Mouse (Mus musculus): ENCODE data around the gene Ttc23. TPM values are rescaled to one million over a fixed set of nuclear protein-coding genes. Genes with fewer than 3 reads are reported as not detected.

Ttc23 gene
- polyA plus RNA-seq, 1 experiment from 2014 or later = 47.3 TPM

DNA sequence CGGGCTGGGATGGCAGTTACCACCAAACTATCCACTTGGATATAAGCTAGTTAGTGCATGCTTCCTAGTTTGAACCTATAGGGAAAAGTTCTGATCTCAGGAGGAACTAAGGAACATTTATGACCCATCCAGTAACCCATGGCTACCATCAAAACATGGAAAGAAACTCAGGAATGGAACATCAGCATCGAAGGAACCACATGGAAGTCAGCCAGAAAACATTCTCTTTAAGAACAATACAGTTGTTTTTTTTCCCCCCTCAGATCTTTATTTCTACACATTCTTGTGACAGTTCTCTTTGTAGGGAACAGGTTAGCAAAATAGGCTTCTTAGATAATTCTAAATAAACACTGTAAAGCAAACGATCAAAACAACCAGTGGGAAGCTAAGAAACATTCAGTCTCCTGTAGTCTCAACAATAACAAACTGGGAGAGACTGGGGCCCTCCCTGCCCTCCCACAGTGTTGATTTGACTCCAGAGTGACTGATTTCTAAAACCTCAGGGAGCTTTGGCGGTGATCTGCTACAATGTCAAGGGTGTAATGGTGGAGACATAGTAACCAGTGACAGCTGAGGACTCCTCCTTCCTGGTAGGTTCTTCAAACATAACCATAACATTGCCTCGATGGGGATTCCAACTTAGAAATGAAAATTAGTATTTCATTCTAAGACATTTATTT is 83.4 kb downstream of the Ttc23 start:
- Histone ChIP-seq H3K4me1 (peaks cover 4% of the 10 kb centered on the region; the same call in 1 of the 2 replicates), H3K4me3 (no peak overlapping the region), H3K36me3 (replicated peaks) (peaks cover 53% of the 10 kb centered on the region), H3K27me3 (replicated peaks; ENCODE audit: low read depth, poor library complexity, severe bottlenecking) (no peaks in the 10 kb centered on the region), H3K9me3 (no peaks in the 10 kb centered on the region), H3K27ac (replicated peaks) (no peak overlapping the region)
- WGBS = 75% methylated on average over 5 of the region's 5 CpGs
- no peak for DNase-seq (ENCODE audit: low spot score)

DNA sequence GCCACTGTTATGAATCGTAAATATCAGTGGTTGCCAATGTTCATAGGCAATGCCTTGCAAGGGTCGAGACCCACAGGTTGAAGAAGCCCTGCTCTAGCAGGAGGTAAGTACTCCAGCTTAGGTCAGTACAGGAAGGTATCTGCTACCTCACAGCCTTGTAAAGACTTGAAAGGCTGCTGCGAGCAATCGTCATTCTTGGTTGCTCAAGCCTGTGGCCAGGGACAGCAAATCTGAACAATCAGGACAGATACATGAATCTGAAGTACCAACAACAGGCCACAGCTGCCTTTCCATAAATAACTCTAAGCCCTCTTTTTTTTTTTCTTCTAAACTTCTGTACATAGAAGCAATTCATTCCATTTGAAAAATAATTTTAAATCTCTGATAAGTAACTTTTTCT is 85.1 kb downstream of the Ttc23 start:
- peaks cover 36% of the 10 kb centered on the region for H3K36me3 ChIP-seq (replicated peaks)
- no peak overlapping the region for H3K4me3 ChIP-seq
- H3K9me3 ChIP-seq = no peaks in the 10 kb centered on the region
- DNase-seq (ENCODE audit: low spot score) = no peak
- no peaks in the 10 kb centered on the region for H3K27me3 ChIP-seq (replicated peaks; ENCODE audit: low read depth, poor library complexity, severe bottlenecking)
- 85% methylated on average over 4 of the region's 4 CpGs for WGBS
- H3K4me1 ChIP-seq = peaks cover 10% of the 10 kb centered on the region
- H3K27ac ChIP-seq (replicated peaks) = no peak overlapping the region

DNA sequence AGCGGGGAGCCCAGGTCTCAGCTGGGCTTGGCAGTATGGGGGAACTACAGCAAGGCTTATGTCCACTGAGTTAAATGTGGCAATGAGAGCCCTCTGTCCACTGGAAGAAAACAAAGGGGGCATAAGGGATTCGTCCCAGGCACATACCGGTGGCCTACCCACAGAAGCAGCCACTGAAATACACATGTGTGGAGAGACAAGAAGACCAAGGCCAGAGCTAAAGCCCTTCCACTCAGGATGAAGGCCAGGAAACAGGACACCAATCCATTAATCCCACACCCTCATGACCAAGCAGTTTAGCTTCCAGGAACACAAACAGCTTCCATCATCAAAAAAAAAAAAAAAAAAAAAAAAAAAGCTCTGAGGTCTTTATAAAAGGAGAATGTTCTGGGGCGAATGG is 93.2 kb downstream of the Ttc23 start:
- H3K36me3 ChIP-seq (replicated peaks) = peaks cover 8% of the 10 kb centered on the region
- peaks cover 21% of the 10 kb centered on the region for H3K4me1 ChIP-seq
- no peak overlapping the region for H3K27ac ChIP-seq (replicated peaks)
- H3K9me3 ChIP-seq = no peaks in the 10 kb centered on the region
- H3K4me3 ChIP-seq = no peak overlapping the region
- WGBS = 87% methylated on average over 4 of the region's 4 CpGs
- H3K27me3 ChIP-seq (replicated peaks; ENCODE audit: low read depth, poor library complexity, severe bottlenecking) = no peaks in the 10 kb centered on the region
- DNase-seq (ENCODE audit: low spot score) = no peak

DNA sequence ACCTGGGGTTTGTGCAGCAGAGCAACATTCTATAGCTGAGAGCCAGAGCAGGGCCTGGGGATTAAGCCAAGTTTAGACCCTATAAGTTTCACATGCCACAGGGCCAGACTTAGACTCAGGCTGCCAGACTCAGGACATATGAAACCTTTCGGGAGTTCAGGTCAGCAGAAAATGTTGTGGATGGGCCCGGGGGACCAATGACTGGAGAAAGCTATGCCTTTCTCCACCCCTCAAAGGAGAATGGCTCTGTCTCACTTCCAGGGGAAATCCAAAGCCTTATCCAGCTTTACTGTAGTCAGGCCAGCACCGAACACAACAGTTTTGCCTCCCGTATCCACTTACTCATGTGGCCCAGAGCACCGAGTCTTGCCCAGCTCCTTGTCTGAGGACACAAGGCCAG is 93.6 kb downstream of the Ttc23 start:
- peaks cover 21% of the 10 kb centered on the region for H3K4me1 ChIP-seq
- H3K36me3 ChIP-seq (replicated peaks) = peaks cover 7% of the 10 kb centered on the region; the same call in 1 of the 2 replicates
- no peaks in the 10 kb centered on the region for H3K9me3 ChIP-seq
- 0 out of 2 replicates have a peak overlapping the region, but pooled peaks have one; percentile 37 for H3K27ac ChIP-seq (replicated peaks)
- DNase-seq (ENCODE audit: low spot score) = no peak
- H3K27me3 ChIP-seq (replicated peaks; ENCODE audit: low read depth, poor library complexity, severe bottlenecking) = no peaks in the 10 kb centered on the region
- WGBS = 83% methylated on average over 5 of the region's 5 CpGs
- no peak overlapping the region for H3K4me3 ChIP-seq

DNA sequence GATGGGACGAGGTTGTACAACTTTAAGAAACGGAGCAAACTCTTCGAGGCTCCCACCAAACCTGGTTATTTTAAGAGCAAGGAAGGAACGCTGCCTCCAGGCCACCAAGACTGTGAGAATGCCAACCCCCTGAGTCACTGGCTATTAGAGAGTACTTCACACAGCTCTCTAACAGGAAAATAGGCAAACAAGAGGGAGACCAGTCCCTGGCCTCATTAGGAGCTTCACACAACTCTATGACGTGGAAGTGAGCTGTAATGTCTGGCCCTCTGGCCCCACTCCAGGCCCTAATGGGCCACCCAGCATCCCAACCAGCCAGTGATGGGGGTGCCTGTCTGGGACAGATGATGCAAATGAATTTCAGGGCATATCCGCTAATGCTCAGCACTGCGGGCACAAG is 94.5 kb downstream of the Ttc23 start:
- Histone ChIP-seq H3K4me1 (peaks cover 16% of the 10 kb centered on the region), H3K4me3 (no peak overlapping the region), H3K36me3 (replicated peaks) (peaks cover 7% of the 10 kb centered on the region; the same call in 1 of the 2 replicates), H3K27me3 (replicated peaks; ENCODE audit: low read depth, poor library complexity, severe bottlenecking) (no peaks in the 10 kb centered on the region), H3K27ac (replicated peaks) (no peak overlapping the region), H3K9me3 (no peaks in the 10 kb centered on the region)
- no peak for DNase-seq (ENCODE audit: low spot score)
- WGBS = 81% methylated on average over 7 of the region's 7 CpGs

DNA sequence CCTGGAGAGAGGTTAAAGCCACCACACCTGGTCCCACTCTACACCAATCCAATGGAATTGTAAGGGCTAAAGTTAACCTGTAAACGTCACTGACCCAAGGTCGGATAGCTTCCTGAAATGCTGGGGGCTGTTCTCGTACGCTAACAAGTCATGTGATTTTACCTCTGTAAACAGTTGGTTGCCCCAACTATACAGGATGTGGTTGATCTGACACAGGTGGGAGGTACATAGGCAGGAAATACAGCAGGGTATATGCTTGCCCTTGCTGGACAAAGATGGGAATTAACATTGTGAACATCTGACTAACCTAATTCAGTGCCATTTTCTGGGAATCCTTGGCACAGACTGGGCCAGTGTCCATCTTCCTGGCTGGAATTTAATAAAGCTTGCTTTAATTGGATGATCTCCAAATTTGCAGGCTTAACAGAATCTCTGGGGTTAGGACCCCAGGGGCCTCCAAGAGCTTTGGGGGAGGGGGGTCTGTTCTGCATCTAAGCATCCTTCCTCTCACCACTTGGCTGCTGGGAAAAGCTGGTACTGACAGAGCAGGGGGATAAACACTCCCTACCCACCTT is 100.6 kb downstream of the Ttc23 start:
- Histone ChIP-seq H3K36me3 (replicated peaks) (peaks cover 7% of the 10 kb centered on the region; the same call in 1 of the 2 replicates), H3K4me3 (no peak overlapping the region), H3K27ac (replicated peaks) (no peak overlapping the region), H3K27me3 (replicated peaks; ENCODE audit: low read depth, poor library complexity, severe bottlenecking) (no peaks in the 10 kb centered on the region), H3K4me1 (peaks cover 21% of the 10 kb centered on the region), H3K9me3 (no peaks in the 10 kb centered on the region)
- WGBS = 84% methylated on average over 4 of the region's 4 CpGs
- no peak for DNase-seq (ENCODE audit: low spot score)

DNA sequence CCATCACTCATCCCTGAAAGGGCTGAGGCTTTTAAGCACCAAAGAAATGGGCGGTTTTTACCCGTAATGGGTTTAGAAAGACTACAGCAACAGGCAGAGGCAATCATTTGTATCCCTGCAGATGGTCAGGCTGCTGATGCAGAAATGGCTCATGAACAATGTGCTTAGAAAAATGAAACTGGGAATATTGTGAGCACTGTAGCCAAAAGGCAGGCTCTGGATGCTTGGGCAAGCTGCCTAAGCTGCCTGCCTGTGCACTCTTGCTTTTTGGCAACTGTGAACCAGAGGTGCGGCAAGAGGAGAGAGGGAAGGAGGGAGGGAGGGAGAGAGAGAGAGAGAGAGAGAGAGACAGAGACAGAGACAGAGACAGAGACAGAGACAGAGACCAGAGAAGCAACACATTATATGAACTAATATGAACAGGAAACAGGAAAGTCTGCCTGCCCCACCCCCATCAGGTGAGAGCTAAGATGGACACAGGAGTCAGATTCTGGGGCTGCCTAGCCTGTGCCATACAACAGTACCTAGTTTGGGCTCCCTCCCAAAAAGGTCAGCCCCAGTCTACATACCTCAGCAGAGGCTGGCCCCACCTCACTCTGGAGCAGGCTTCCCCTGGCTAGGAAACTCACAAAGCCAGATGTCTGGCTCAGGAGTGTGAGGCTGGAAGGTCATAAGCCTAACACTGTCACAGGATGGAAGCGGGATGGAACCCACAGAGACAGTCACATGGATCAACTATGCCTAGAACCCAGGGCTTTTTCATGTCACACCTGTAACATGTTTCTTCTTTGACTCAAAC is 102.4 kb downstream of the Ttc23 start:
- DNase-seq (ENCODE audit: low spot score) = no peak
- H3K27me3 ChIP-seq (replicated peaks; ENCODE audit: low read depth, poor library complexity, severe bottlenecking) = no peaks in the 10 kb centered on the region
- peaks cover 5% of the 10 kb centered on the region; the same call in 1 of the 2 replicates for H3K36me3 ChIP-seq (replicated peaks)
- H3K27ac ChIP-seq (replicated peaks) = no peak overlapping the region; the same call in 1 of the 2 replicates
- H3K4me1 ChIP-seq = peaks cover 21% of the 10 kb centered on the region
- 85% methylated on average over 4 of the region's 4 CpGs for WGBS
- H3K9me3 ChIP-seq = no peaks in the 10 kb centered on the region
- no peak overlapping the region for H3K4me3 ChIP-seq

DNA sequence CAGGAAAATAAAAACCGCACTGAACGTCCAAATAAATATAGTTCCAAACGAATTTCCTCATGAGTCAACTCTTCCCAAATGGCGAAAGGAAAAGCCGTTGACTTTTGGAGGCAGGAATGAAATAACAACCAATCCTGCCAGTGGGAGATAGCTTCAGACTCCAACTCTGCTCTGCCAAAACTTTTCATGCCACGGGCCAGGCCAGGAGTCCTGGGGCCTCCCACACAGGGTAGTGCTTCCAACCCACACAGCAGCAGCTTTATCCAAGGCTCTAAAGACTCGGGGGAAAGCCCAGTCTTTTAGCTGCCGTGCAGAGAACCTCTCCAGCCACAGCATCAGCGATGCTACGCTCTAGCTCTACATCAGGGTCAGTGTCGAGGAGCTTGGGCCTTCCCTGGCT is 107.4 kb downstream of the Ttc23 start:
- Histone ChIP-seq H3K4me3 (no peak overlapping the region), H3K4me1 (peaks cover 25% of the 10 kb centered on the region), H3K27ac (replicated peaks) (no peak overlapping the region), H3K27me3 (replicated peaks; ENCODE audit: low read depth, poor library complexity, severe bottlenecking) (peaks cover 34% of the 10 kb centered on the region), H3K9me3 (no peaks in the 10 kb centered on the region), H3K36me3 (replicated peaks) (no peaks in the 10 kb centered on the region)
- WGBS = 82% methylated on average over 11 of the region's 11 CpGs
- no peak for DNase-seq (ENCODE audit: low spot score)

DNA sequence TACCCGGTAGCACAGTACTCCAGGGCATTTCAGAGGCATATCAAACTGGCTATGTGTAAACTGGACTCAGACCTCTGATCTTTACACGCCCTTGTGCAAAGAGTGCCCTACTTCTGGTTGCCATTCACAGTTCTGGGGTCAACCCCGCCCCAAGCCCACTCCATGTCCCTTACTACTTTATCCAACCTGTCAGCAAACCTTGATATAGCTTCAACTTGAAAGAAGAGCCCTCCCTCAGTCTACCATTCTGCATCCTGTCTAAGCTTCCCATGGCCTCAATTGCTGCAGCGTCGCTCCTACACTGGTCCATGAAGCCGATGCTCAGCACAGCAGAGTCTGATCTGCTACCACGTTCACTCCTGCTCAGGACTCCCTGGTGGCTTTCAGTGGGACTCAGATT is 108.2 kb downstream of the Ttc23 start:
- H3K27ac ChIP-seq (replicated peaks) = no peak overlapping the region
- no peaks in the 10 kb centered on the region for H3K9me3 ChIP-seq
- peaks cover 37% of the 10 kb centered on the region for H3K27me3 ChIP-seq (replicated peaks; ENCODE audit: low read depth, poor library complexity, severe bottlenecking)
- WGBS = 82% methylated on average over 7 of the region's 7 CpGs
- no peak overlapping the region for H3K4me3 ChIP-seq
- no peak for DNase-seq (ENCODE audit: low spot score)
- peaks cover 24% of the 10 kb centered on the region for H3K4me1 ChIP-seq
- H3K36me3 ChIP-seq (replicated peaks) = no peaks in the 10 kb centered on the region

DNA sequence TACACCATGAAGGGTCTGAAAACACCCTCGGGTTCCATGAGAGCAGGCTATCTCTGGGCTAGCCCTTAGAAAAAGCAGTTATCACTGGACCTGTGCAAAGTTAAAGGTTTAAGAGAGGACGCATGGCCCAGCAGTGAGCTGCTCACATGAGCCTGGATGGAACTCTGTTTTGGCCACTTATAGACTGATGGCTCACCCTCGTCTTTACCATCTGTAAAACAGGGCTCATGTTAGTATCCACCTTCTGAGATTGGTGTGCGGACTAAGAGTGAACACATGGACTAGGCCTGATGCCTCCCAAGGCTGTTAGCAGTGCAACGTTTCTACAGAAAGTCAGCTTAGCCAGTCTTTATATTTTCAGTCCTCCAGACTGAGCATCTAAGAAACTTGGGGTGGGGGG is 109.4 kb downstream of the Ttc23 start:
- H3K36me3 ChIP-seq (replicated peaks) = no peaks in the 10 kb centered on the region
- no peaks in the 10 kb centered on the region for H3K9me3 ChIP-seq
- no peak for DNase-seq (ENCODE audit: low spot score)
- H3K27me3 ChIP-seq (replicated peaks; ENCODE audit: low read depth, poor library complexity, severe bottlenecking) = peaks cover 50% of the 10 kb centered on the region
- no peak overlapping the region for H3K4me3 ChIP-seq
- H3K27ac ChIP-seq (replicated peaks) = no peak overlapping the region
- peaks cover 28% of the 10 kb centered on the region for H3K4me1 ChIP-seq
- 73% methylated on average over 5 of the region's 5 CpGs for WGBS

DNA sequence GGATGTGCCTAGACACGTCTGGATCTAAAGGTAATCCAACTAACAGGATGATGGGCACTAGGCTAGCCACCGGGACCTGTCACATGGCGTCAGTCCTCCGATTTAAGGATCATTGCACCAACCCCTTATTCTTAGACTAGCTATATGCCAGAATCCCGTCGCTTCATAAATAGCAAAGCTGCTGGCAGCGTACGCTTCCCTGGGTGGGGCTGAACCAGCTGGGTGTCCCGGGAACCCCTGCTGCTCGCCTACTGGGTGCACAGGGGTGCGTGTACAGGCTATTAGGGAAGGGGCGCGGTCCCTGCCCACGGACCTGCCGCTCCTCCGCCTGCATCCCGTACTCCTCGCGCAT is 111.3 kb downstream of the Ttc23 start:
- H3K4me3 ChIP-seq = peak overlapping the region; percentile 74
- peak overlapping the region; percentile 65 for H3K27ac ChIP-seq (replicated peaks)
- H3K9me3 ChIP-seq = no peaks in the 10 kb centered on the region
- H3K4me1 ChIP-seq = peaks cover 28% of the 10 kb centered on the region
- WGBS = 1% methylated on average over 19 of the region's 19 CpGs
- peaks cover 51% of the 10 kb centered on the region for H3K27me3 ChIP-seq (replicated peaks; ENCODE audit: low read depth, poor library complexity, severe bottlenecking)
- DNase-seq (ENCODE audit: low spot score) = no peak
- no peaks in the 10 kb centered on the region for H3K36me3 ChIP-seq (replicated peaks)

DNA sequence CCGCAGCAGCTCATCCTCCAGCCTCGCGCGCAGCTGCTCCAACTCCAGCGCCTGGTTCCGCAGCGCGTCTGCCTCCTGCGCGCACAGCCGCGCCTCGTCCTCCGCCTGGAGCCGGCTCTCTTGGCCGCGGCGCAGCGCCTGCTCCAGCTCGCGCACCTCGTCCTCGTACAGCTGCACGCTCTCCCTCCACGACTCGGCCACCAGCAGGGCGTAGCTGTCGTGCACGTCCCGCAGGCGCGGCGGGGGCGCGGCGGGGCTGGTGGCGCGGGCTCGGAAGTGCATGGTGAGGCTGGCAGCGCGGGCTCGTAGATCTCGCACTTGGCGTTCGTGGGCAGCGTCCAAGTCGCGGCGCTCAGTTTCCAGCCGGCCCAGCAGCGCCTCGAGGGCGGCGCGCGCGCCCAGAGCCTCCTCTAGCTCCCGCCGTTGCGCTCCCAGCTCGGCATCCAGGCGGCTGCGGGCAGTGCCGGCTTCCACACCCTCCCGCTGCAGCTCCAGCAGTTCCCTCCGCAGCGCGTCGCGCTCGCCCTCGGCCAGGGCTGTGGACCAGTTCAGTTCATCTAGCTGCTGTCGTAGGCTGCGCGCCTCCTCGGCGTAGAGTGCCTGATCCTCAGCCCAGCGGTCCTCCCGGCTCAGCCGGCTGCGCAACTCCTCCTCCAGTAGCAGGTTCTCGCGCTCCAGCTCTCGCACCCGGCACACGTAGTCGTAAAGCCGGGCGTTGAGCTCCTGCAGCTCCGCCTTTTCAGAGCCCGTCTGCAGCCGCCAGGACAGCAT is 111.8 kb downstream of the Ttc23 start:
- peak; percentile 72 for DNase-seq (ENCODE audit: low spot score)
- no peaks in the 10 kb centered on the region for H3K36me3 ChIP-seq (replicated peaks)
- H3K9me3 ChIP-seq = no peaks in the 10 kb centered on the region
- peaks cover 51% of the 10 kb centered on the region for H3K27me3 ChIP-seq (replicated peaks; ENCODE audit: low read depth, poor library complexity, severe bottlenecking)
- H3K27ac ChIP-seq (replicated peaks) = peak overlapping the region; percentile 65
- peak overlapping the region; percentile 74 for H3K4me3 ChIP-seq
- under 1% methylated on average over 92 of the region's 92 CpGs for WGBS
- H3K4me1 ChIP-seq = peaks cover 28% of the 10 kb centered on the region

Measured in embryonic facial prominence, embryonic 10.5 days (tissue).